ENCODE assay signal across 8 mouse cellular contexts in the genomic region with DNA sequence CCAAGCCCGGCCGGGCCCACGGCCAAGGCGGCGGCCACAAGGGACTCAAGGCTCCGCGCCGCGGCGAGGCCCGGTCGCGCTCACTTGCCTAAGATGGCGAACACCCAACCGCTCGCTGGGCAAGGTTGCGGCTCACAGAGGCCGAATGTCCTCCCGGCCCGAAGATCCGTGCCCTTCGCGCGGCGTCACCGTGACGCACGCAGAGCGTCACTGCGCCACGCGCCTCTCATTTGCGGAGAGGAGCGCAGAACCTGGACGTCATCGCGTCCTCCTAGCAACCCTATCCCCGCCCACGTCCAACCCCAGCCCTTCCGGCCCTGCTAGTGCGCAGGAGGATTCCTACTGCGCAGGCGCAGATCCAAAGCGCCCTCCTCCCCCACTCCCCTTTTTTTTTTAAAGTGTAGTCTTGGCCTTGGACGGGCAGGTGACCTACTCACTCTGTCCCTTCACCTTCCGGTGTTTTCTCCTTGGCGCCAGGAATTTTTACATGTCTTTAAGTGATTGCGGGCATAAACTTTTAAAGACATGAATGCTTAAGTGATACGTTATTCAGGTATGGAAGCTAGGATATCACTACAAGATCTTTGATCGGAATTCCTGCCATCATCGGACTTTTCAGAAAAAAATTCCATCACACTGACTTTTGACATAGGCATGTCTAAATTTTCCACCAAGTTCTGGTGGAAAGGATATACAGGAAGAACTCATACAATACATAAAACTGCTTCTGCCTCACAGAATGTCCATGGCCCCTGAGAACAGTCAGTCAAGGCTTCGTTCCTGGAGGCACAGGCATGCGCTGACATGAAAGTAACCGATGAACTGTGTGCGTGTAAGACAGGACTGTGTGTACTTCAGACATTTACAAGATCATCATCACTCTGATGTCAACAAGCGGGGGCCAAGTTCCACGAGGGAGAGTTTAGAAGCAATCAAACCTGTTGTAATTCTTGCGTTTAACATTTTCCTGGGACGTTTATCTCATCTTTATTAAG. TPM values are rescaled to one million over a fixed set of nuclear protein-coding genes. Genes with fewer than 3 reads are reported as not detected.
DNase-seq lines count a peak whose midpoint lies in the region; ATAC-seq and TF ChIP-seq lines count a peak whose summit lies in the region.

Gene Slc25a3 (minus strand): TSS at position 232 of the 995 bp plus-strand sequence.

- no peaks in the 10 kb centered on the region for H3K9me3 ChIP-seq in hindbrain, embryonic 13.5 days

- POLR2A ChIA-PET in Patski (lab: Charles Lee), result interaction anchor here (0.6 to 0.9 kb wide), 4 partner anchors 10 to 382 kb away, joined by 3 to 4 read pairs (median 3); no protein-coding TSS in a partner anchor

- in situ Hi-C loops in Patski (cut with MboI; ENCODE audit: low pct_unique_long_range_greater_than_20kb), result no loop called here

- peak within 1 kb of the TSS; percentile 98 for H3K4me3 ChIP-seq in hindbrain, embryonic 13.5 days

- H3K27ac ChIP-seq in hindbrain, embryonic 13.5 days, result peak within 1 kb of the TSS; percentile 97

- peak within 1 kb of the TSS; percentile 95 for H3K4me2 ChIP-seq in hindbrain, embryonic 13.5 days

- peak; percentile 92 for DNase-seq in Patski (ENCODE audit: low read depth, low spot score)
- peak; percentile 97 to 99 for DNase-seq in cerebellum, postnatal 14 days
- DNase-seq in frontal cortex, postnatal 14 days (ENCODE audit: low spot score in 2 of 2), result peak; percentile 96 to 97
- DNase-seq in layer of hippocampus, postnatal 25 days (ENCODE audit: extremely low spot score in 1 of 2, low spot score in 1 of 2), result peak; percentile 93 to 94
- DNase-seq in lung, postnatal 25 days (ENCODE audit: low spot score), result peak; percentile 99
- peak; percentile 99 for DNase-seq in retina, embryonic 14.5 days (ENCODE audit: low spot score)
- DNase-seq in thymus, postnatal 4 days, result peak; percentile 99

- peaks cover 26% of the 10 kb centered on the region for H3K4me1 ChIP-seq in hindbrain, embryonic 13.5 days (replicated peaks)

- 14% methylated on average over 58 of the region's 59 CpGs for WGBS in hindbrain, embryonic 13.5 days

- CTCF ChIA-PET in Patski (lab: Charles Lee), result interaction anchor here (1.1 to 2.2 kb wide), 2 partner anchors 12 to 33 kb away, joined by 4 to 5 read pairs; no protein-coding TSS in a partner anchor

- peaks cover 25% of the 10 kb centered on the region for H3K36me3 ChIP-seq in hindbrain, embryonic 13.5 days

- peak within 1 kb of the TSS; percentile 99 for H3K9ac ChIP-seq in hindbrain, embryonic 13.5 days

- no peak for TF ChIP-seq CTCF in Patski (IDR thresholded peaks at IDR 0.05)

- peak; percentile 93 for ATAC-seq in Patski
- ATAC-seq in hindbrain, embryonic 13.5 days (ENCODE audit: low FRiP score), result peak; percentile 100

- H3K27me3 ChIP-seq in Patski, result no peaks in the 10 kb centered on the region
- no peaks in the 10 kb centered on the region for H3K27me3 ChIP-seq in hindbrain, embryonic 13.5 days

RNA-seq across cellular contexts. Expression of gene Slc25a3, which starts in this region (rescaled TPM):
- 919 TPM for polyA plus RNA-seq in Patski (2021)
- 506 and 512 TPM in 2 replicates for polyA plus RNA-seq in hindbrain, embryonic 13.5 days (2015; fragmentation: Nextera tagmentation; extraction: Ambion mirVana)
- total RNA-seq in layer of hippocampus, postnatal 25 days (2021), result 100 to 1,000 TPM; 500 to 552 TPM

Comparison
In these comparisons a context has a peak if more than half of its experiments do, and no peak if none do; other contexts are left out.
1. Peak in every context shown above with its lines: DNase-seq, ATAC-seq, H3K4me3 ChIP-seq and H3K27ac ChIP-seq.